Mouse (Mus musculus) intestine, postnatal 0 days (tissue): ENCODE measurements around the gene Fitm2. TPM values are rescaled to one million over a fixed set of nuclear protein-coding genes. Genes with fewer than 3 reads are reported as not detected.

Experiments used
- ATAC-seq: fragments of 200-750 bp; cut with Nextera tagmentation; 2 replicates; pipeline ENCODE4 v1.8.0; 2017; ENCODE audit warnings: mild to moderate bottlenecking, moderate TSS enrichment, moderate library complexity
- H3K27ac ChIP-seq: fragments of 300-500 bp; sonication (generic); 2 replicates; pipeline ENCODE4 v1.5.1; 2014; ENCODE audit warnings: mild to moderate bottlenecking, low read depth, low read length, moderate library complexity
- H3K27me3 ChIP-seq: fragments of 300-500 bp; sonication (generic); replicated peaks from 2 replicates; pipeline ENCODE4 v1.6.1; 2014; ENCODE audit warnings: low read length, mixed read lengths; ENCODE audit not compliant: control insufficient read depth, insufficient read depth
- H3K36me3 ChIP-seq: fragments of 300-500 bp; sonication (generic); 2 replicates; pipeline ENCODE4 v1.6.1; 2014; ENCODE audit warnings: mild to moderate bottlenecking, moderate library complexity; ENCODE audit not compliant: control insufficient read depth, insufficient read depth
- H3K4me1 ChIP-seq: fragments of 300-500 bp; sonication (generic); replicated peaks from 2 replicates; pipeline ENCODE4 v1.6.1; 2014; ENCODE audit warnings: antibody characterized with exemption, low read length, mixed read lengths; ENCODE audit not compliant: control insufficient read depth, insufficient read depth
- H3K4me2 ChIP-seq: fragments of 300-500 bp; sonication (generic); replicated peaks from 2 replicates; pipeline ENCODE4 v1.6.1; 2014; ENCODE audit warnings: low read depth, mild to moderate bottlenecking, moderate library complexity
- H3K4me3 ChIP-seq: fragments of 300-500 bp; sonication (generic); 2 replicates; pipeline ENCODE4 v1.5.1; 2014; ENCODE audit warnings: low read depth, low read length
- H3K9ac ChIP-seq: fragments of 300-500 bp; sonication (generic); 2 replicates; pipeline ENCODE4 v1.6.1; 2014; ENCODE audit warnings: mild to moderate bottlenecking, low read depth, low read length
- H3K9me3 ChIP-seq: fragments of 300-500 bp; sonication (generic); 2 replicates; pipeline ENCODE4 v1.6.1; 2016; ENCODE audit warnings: mixed run types; ENCODE audit not compliant: control insufficient read depth
- CTCF ChIP-seq: sonication (generic); IDR thresholded peaks from 2 replicates; pipeline ENCODE4 v1.5.1; 2016; ENCODE audit warnings: low read depth, mild to moderate bottlenecking, control low read depth, antibody characterized with exemption, moderate library complexity
- WGBS: fragments of 180-500 bp; shearing (Covaris S2); extraction: QIAGEN DNeasy Blood & Tissue Kit; methylation state at CpG from one replicate; pipeline ENCODE4 v1.1.7; 2014; 5-methylcytosine and 5-hydroxymethylcytosine counted together
- polyA plus RNA-seq: library from polyadenylated mRNA; unstranded; fragments of >200 nt; fragmentation: Nextera tagmentation; extraction: Ambion mirVana; gene quantifications from 2 replicates; pipeline ENCODE4 v1.2.1, GENCODE M21; 2015

Gene Fitm2
- polyA plus RNA-seq, 1 experiment from 2014 or later: 5.3 TPM

DNA sequence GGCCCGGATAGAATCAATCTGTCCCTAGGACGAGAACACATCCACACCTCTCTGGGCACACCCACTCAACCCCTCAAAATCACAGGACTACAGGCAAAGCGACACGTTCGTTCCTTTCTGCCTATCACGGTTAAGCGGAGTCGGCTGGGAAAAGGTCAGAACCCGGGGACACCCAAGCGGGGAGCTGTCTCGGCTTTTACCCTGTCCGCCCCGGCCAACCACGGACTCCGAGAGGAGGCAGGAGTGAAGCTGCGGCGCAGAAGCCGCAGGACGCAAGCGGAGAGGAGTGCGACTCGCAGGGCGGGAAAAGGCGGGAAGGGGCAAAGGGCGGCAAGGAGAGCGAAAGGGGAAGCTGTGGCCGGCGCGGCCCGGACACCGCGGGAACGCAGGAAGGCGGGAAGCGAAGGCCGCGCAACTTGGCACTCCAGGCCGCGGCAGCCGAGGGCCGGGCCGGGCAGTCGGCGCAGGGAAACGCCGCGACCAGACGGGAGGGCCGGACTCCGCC is 53.5 kb downstream of the Fitm2 start:
- no peak for TF ChIP-seq CTCF
- ATAC-seq: peak; percentile 61
- peaks cover 9% of the 10 kb centered on the region; the same call in 1 of the 2 replicates for H3K4me1 ChIP-seq
- 0% methylated on average over 40 of the region's 50 CpGs for WGBS
- H3K9ac ChIP-seq: peak overlapping the region; percentile 96
- peak overlapping the region; percentile 69 for H3K4me2 ChIP-seq
- H3K27ac ChIP-seq: peak overlapping the region; percentile 99
- peaks cover 6% of the 10 kb centered on the region; the same call in 1 of the 2 replicates for H3K36me3 ChIP-seq
- H3K4me3 ChIP-seq: peak overlapping the region; percentile 93
- no peaks in the 10 kb centered on the region for H3K9me3 ChIP-seq
- no peaks in the 10 kb centered on the region for H3K27me3 ChIP-seq

DNA sequence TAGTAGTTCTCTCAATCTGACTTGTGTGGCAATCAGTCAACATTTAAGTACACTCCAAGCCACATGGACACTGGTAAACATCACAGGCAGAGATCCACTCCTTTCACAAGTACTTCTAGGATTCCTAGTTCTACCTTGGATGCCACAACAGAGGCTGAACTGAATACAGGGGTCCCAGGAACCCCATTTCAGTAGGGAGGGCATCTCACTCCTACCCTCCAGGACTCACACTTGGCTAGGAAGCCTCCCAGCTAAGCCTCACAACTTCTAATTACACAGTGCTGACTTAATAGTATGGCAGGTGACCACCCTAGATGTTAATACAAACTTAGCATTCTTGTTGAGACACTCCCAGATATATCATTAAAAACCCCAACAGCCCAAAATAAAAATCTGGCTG is 54.6 kb downstream of the Fitm2 start:
- Histone ChIP-seq H3K4me1 (peaks cover 5% of the 10 kb centered on the region; the same call in 1 of the 2 replicates), H3K4me2 (peak overlapping the region; percentile 69), H3K9ac (peak overlapping the region; percentile 96), H3K27me3 (no peaks in the 10 kb centered on the region), H3K4me3 (peak overlapping the region; percentile 93), H3K36me3 (peaks cover 6% of the 10 kb centered on the region), H3K9me3 (no peaks in the 10 kb centered on the region), H3K27ac (no peak overlapping the region)
- no peak for ATAC-seq
- TF ChIP-seq CTCF: no peak

DNA sequence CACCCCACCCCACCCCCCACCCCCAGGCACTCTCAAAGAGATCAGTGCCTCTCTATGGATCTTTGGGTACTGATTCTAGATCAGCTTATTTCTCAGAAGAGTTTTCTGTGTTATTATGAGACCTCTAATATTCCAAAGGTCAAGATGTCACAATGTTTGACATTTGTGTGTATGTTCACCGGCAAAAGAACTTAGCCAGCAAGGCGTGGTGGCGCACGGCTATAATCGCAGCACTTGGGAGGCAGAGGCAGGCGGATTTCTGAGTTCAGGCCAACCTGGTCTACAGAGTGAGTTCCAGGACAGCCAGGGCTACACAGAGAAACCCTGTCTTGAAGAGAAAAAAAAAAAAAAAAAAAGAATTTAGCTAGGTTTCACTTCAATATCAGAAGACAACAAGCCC is 55.4 kb downstream of the Fitm2 start:
- H3K4me1 ChIP-seq: 0 out of 2 replicates have a peak, but pooled peaks cover 5% of the 10 kb centered on the region
- 55% methylated on average over 6 of the region's 6 CpGs for WGBS
- peaks cover 13% of the 10 kb centered on the region for H3K36me3 ChIP-seq
- no peak overlapping the region for H3K4me2 ChIP-seq
- ATAC-seq: no peak
- H3K9me3 ChIP-seq: no peaks in the 10 kb centered on the region
- H3K9ac ChIP-seq: no peak overlapping the region
- H3K27me3 ChIP-seq: no peaks in the 10 kb centered on the region
- no peak for TF ChIP-seq CTCF
- no peak overlapping the region for H3K4me3 ChIP-seq
- H3K27ac ChIP-seq: no peak overlapping the region

Other genes with a start within 250 kb of the Fitm2 start
- 9.8 and 10.0 TPM in 2 replicates for gene Jph2, start 74.6 kb downstream of the Fitm2 start, polyA plus RNA-seq
- gene Oser1, start 47.9 kb downstream of the Fitm2 start, polyA plus RNA-seq: 62.3 and 64.5 TPM in 2 replicates
- gene Gdap1l1, start 34.2 kb downstream of the Fitm2 start, polyA plus RNA-seq: 2.3 and 2.4 TPM in 2 replicates
- gene R3hdml, start 19.7 kb upstream of the Fitm2 start, polyA plus RNA-seq: 0.37 and 0.46 TPM in 2 replicates
- 50.8 and 53.0 TPM in 2 replicates for gene Hnf4a, start 34.2 kb upstream of the Fitm2 start, polyA plus RNA-seq
- 10.4 and 10.9 TPM in 2 replicates for gene Ttpal, start 129.7 kb upstream of the Fitm2 start, polyA plus RNA-seq
- gene Serinc3, start 172.5 kb upstream of the Fitm2 start, polyA plus RNA-seq: 61.3 and 68.5 TPM in 2 replicates
- 114 and 116 TPM in 2 replicates for gene Pkig, start 185.8 kb upstream of the Fitm2 start, polyA plus RNA-seq